Mouse (Mus musculus): ENCODE results near the gene Hif1an. TPM values are rescaled to one million over a fixed set of nuclear protein-coding genes. Genes with fewer than 3 reads are reported as not detected.

Gene Hif1an
- polyA plus RNA-seq, 3 experiments from 2014 or later = 22.7 to 27.5 (median 26.2) TPM

DNA sequence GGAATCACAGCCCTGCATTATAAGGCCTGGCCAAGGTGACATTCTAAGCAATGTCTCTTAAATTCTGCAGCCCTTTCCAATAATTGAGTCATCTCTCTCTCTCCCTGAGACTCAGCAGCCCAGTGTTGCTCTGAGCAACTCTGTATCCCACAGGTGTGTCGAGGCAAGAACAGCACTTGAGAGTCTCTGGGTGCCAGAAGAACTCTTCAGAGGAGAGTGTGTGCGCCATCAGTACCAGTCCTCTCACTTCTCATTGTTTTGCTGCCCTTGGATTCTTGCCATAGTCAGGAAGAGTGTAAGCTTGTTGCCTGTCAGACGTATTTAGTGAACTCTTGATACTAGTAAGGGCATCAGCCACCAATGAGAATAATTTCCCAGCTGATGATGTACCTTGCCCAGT is 5.1 kb downstream of the Hif1an start:
- no peak for ATAC-seq

DNA sequence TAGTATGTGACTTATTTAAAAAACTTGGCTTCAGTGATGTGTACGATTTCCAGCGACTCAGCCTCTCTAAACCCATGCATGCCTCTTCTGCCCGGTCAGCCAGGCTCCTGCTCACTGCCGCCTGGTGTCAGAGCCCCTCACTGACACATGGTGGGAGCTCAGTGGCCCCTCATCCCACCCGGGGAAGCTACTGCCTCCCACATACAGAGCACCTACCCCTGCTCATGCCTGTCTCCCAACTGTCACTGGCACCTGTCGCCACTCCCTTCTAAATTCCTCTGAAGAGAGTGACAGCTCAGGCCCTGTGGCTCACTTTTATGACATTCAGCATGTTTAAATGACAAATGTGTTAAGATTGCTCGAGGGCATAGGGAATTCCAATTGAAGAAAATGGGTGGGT is 13.6 kb downstream of the Hif1an start:
- no peak for ATAC-seq

GRCm38 (mm10) chr19:44578038-44578437 is 15.4 kb downstream of the Hif1an start:
- peak; percentile 51 for ATAC-seq

DNA sequence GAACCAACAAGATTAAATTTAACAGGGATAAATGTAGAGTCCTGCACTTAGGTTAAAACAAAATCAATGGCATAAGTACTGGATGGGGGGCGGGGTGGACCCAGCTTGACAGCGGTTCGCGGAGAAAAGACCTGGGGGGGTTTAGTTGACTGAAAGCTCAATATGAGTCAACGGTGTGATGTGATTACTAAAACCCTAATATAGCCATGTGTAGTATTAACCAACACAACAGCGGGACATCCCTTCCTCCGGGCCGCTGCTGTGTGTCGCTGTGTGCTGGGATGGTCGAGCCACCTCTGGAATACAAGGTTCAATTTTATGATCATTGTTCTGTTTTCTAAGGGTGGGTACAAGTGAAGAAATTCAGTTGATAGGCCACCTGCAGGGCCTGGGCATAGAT is 19.5 kb downstream of the Hif1an start:
- ATAC-seq = no peak

- ATAC-seq = peak; percentile 81
Observed at GRCm38 (mm10) chr19:44582638-44583309, 20.1 kb downstream of the Hif1an start.

DNA sequence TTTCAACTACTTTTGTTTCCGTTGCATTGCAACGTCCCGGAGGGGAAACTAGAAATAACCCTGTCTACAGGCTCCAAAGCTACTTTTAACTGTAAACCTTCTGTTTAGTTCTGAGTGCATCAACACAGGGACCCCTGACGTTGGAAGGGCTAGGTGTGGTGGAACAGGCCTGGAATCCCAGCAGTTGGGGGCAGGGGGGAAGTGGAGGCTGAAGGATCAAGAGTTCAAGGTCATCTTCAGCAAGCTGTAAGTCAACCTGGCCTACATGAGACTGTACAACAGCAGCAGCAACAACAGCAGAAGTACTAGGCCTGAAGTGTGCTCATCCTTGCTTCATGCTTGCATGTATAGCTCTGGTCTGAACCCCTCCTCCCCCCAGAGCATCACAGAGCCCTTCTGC is 25.4 kb downstream of the Hif1an start:
- no peak for ATAC-seq

- ATAC-seq = no peak
Observed at GRCm38 (mm10) chr19:44589591-44590223, 27.1 kb downstream of the Hif1an start.

GRCm38 (mm10) chr19:44590992-44591391 is 28.3 kb downstream of the Hif1an start:
- ATAC-seq = no peak

GRCm38 (mm10) chr19:44591638-44592037 is 29.0 kb downstream of the Hif1an start:
- ATAC-seq = no peak

DNA sequence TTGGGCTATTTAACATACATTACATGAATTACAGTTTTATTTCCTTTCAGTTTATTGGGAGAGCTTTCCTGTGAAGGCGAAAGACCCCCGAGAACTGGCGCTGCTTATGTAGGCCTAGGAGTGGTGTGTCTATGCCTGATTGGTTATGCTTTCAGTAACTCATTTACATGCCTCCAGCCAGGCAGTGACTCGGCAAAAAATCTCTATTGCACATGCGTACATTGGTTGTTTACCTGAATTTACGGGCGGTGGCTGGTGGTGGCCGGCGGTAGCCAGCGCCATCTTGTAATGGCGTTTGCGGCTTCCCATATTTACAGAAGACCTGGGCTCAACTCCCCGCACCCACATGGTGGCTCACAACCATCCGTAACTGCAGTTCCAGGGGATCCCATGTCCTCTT is 31.5 kb downstream of the Hif1an start:
- no peak for ATAC-seq

GRCm38 (mm10) chr19:44618166-44618565 is 55.5 kb downstream of the Hif1an start:
- no peak for ATAC-seq

Other genes starting within 250 kb of the Hif1an start
- gene Scd4, start 229.8 kb upstream of the Hif1an start, polyA plus RNA-seq (2017; shearing (Covaris generic)) = under 1 TPM; 0.29 to 0.81 (median 0.55) TPM
- gene Scd1, start 155.0 kb upstream of the Hif1an start, polyA plus RNA-seq (2017; shearing (Covaris generic)) = 1 to 10 TPM in 2 of 3 experiments, not detected in 1; 1.2 to 1.4 TPM
- gene Wnt8b, start 69.4 kb upstream of the Hif1an start, polyA plus RNA-seq (2017; shearing (Covaris generic)) = not detected
- 1 to 10 TPM in 2 of 3 experiments, under 1 TPM in 1; 0.65 to 5.5 (median 1.9) TPM for gene Sec31b, start 17.0 kb upstream of the Hif1an start, polyA plus RNA-seq (2017; shearing (Covaris generic))
- not detected for gene Gm20538, start 10.0 kb upstream of the Hif1an start, polyA plus RNA-seq (2017; shearing (Covaris generic))
- gene Ndufb8, start 7.4 kb upstream of the Hif1an start, polyA plus RNA-seq (2017; shearing (Covaris generic)) = 100 to 1,000 TPM; 232 to 355 (median 274) TPM
- not detected for gene Pax2, start 193.2 kb downstream of the Hif1an start, polyA plus RNA-seq (2017; shearing (Covaris generic))

All from inflammation-experienced regulatory T-cells, adult 6 months (primary cell).